Mouse (Mus musculus) kidney, embryonic 14.5 days (tissue): ENCODE results near the gene Scamp3. TPM values are rescaled to one million over a fixed set of nuclear protein-coding genes. Genes with fewer than 3 reads are reported as not detected.
"Not testable (repeated sequence)": the region's sequence is repeated elsewhere in the genome, so short reads cannot be mapped to it uniquely, and the experiment has no call there.

Experiments
- ATAC-seq: fragments of 200-750 bp; cut with Nextera tagmentation; 2 replicates; pipeline ENCODE4 v1.8.0; 2017; ENCODE audit warnings: moderate number of reproducible peaks, mild to moderate bottlenecking, moderate TSS enrichment, moderate library complexity; ENCODE audit not compliant: low FRiP score, low TSS enrichment
- H3K27ac ChIP-seq: fragments of 300-500 bp; sonication (generic); 2 replicates; pipeline ENCODE4 v1.5.1; 2014; ENCODE audit warnings: low read depth, mild to moderate bottlenecking, low read length, moderate library complexity, mixed read lengths
- H3K27me3 ChIP-seq: fragments of 300-500 bp; sonication (generic); 2 replicates; pipeline ENCODE4 v1.6.1; 2014; ENCODE audit warnings: mild to moderate bottlenecking, low read length; ENCODE audit not compliant: control insufficient read depth, insufficient read depth
- H3K36me3 ChIP-seq: fragments of 300-500 bp; sonication (generic); 2 replicates; pipeline ENCODE4 v1.6.1; 2014; ENCODE audit warnings: low read length, mixed read lengths; ENCODE audit not compliant: control insufficient read depth, insufficient read depth
- H3K4me1 ChIP-seq: fragments of 300-500 bp; sonication (generic); 2 replicates; pipeline ENCODE4 v1.6.1; 2014; ENCODE audit warnings: low read length, mixed read lengths; ENCODE audit not compliant: control insufficient read depth, insufficient read depth
- H3K4me2 ChIP-seq: fragments of 300-500 bp; sonication (generic); replicated peaks from 2 replicates; pipeline ENCODE4 v1.6.1; 2014; ENCODE audit warnings: low read depth, mild to moderate bottlenecking, low read length
- H3K4me3 ChIP-seq: fragments of 300-500 bp; sonication (generic); 2 replicates; pipeline ENCODE4 v1.5.1; 2014; ENCODE audit warnings: mild to moderate bottlenecking, low read length
- H3K9ac ChIP-seq: fragments of 300-500 bp; sonication (generic); 2 replicates; pipeline ENCODE4 v1.6.1; 2014; ENCODE audit warnings: low read depth, mild to moderate bottlenecking, low read length, moderate library complexity
- H3K9me3 ChIP-seq: fragments of 300-500 bp; sonication (generic); 2 replicates; pipeline ENCODE4 v1.6.1; 2016; ENCODE audit warnings: low read length; ENCODE audit not compliant: control insufficient read depth
- WGBS: fragments of 180-500 bp; shearing (Covaris S2); extraction: QIAGEN DNeasy Blood & Tissue Kit; methylation state at CpG from one replicate; pipeline ENCODE4 v1.1.7; 2014; 5-methylcytosine and 5-hydroxymethylcytosine counted together
- polyA plus RNA-seq: library from polyadenylated mRNA; unstranded; fragments of >200 nt; fragmentation: Nextera tagmentation; extraction: Ambion mirVana; gene quantifications from 2 replicates; pipeline ENCODE4 v1.2.1, GENCODE M21; 2014

The Scamp3 gene
- polyA plus RNA-seq, 1 experiment from 2014 or later = 107 TPM

DNA sequence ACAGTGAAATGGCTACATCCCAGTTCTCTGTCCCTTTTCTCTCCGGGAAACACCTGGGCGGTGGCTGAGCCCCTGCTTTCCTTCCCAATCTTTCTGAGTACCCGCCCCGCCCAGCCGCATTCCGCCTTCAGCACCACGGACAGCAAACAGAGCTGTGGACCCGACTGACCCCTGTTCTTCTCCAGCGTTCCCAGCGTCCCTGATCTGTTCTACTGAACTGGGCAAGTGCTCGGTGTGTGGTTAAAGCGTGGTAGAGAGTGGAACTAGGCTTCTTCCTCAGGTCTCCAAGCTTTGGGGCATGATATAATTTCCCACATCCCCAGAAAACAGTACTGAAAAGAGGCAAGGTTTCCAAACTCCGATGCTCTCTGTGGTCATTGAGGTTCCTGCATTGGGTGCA is 18.1 kb upstream of the Scamp3 start:
- Histone ChIP-seq H3K27me3 (peaks cover 7% of the 10 kb centered on the region; the same call in 1 of the 2 replicates), H3K9me3 (no peaks in the 10 kb centered on the region), H3K4me3 (peak overlapping the region; percentile 56), H3K9ac (no peak overlapping the region), H3K4me2 (peak overlapping the region; percentile 98), H3K4me1 (peaks cover 12% of the 10 kb centered on the region; the same call in 1 of the 2 replicates), H3K27ac (no peak overlapping the region), H3K36me3 (no peaks in the 10 kb centered on the region)
- WGBS = under 1% methylated on average over 13 of the region's 13 CpGs
- 0 out of 2 replicates have a peak, but pooled peaks have one; percentile 24 for ATAC-seq

DNA sequence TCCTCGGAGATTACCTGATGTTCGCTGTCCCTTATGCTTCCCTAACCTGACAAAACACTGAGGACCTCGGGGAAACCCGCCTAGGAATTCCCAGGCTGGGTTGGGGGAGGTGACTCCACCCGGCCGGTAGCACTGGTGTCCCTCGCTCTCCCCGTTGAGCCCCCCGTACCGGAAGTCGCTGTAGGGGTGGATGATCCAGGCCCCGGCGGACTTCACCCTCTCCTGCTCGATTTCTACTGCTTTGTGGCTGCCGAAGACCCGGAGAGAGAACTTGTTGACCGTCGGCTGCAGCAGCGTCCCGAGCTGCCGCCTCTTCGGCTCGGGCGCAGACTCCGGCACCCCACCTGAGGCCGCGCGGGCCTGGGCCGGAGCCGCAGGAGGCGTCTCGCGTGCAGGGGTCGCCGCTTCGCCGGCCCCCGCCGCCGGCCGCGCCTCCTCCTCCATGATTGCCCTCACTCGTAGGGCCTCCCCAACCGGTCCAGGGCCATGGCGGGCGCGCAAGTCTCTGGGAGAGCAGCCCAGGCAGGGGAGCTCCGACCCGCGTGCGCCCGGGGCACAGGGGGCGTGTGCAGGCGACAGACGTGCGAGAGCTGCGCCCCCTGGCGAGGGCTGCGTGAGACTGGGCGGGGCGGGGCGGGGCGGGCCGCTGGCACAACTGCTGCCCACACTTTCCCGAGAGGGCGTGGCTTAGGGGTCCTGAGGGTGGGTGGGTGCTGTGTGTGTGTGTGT is 17.5 kb upstream of the Scamp3 start, which contains the start of gene Hcn3:
Gene Hcn3 (minus strand): TSS at position 581 of the 729 bp plus-strand sequence.
- H3K9ac ChIP-seq = peak within 1 kb of the TSS; percentile 50; the same call in 1 of the 2 replicates
- H3K9me3 ChIP-seq = no peaks in the 10 kb centered on the region
- peak within 1 kb of the TSS; percentile 56 for H3K4me3 ChIP-seq
- H3K36me3 ChIP-seq = no peaks in the 10 kb centered on the region
- peak within 1 kb of the TSS; percentile 98 for H3K4me2 ChIP-seq
- H3K27ac ChIP-seq = no peak within 1 kb of the TSS
- peaks cover 12% of the 10 kb centered on the region; the same call in 1 of the 2 replicates for H3K4me1 ChIP-seq
- H3K27me3 ChIP-seq = peaks cover 7% of the 10 kb centered on the region; the same call in 1 of the 2 replicates
- 1% methylated on average over 62 of the region's 66 CpGs for WGBS
- peak; percentile 72 for ATAC-seq

DNA sequence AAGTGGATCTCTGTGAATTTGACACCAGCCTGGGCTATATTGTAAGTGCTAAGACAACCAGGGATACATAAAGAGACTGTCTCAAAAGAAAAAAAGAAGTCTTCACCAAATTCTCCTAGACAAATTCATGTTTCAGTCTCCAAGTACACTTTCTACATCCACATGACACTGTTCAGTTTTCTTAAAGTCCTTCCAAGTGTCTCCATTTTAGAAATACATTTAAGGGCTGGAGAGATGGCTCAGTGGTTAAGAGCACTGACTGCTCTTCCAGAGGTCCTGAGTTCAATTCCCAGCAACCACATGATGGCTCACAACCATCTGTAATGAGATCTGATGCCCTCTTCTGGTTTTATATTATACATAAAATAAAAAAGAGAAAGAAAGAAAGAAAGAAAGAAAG is 16.1 kb upstream of the Scamp3 start:
- H3K27me3 ChIP-seq, H3K9me3 ChIP-seq, H3K27ac ChIP-seq, H3K9ac ChIP-seq, H3K36me3 ChIP-seq, H3K4me3 ChIP-seq, H3K4me2 ChIP-seq, ATAC-seq: not testable (repeated sequence)
- peaks cover 21% of the 10 kb centered on the region for H3K4me1 ChIP-seq

DNA sequence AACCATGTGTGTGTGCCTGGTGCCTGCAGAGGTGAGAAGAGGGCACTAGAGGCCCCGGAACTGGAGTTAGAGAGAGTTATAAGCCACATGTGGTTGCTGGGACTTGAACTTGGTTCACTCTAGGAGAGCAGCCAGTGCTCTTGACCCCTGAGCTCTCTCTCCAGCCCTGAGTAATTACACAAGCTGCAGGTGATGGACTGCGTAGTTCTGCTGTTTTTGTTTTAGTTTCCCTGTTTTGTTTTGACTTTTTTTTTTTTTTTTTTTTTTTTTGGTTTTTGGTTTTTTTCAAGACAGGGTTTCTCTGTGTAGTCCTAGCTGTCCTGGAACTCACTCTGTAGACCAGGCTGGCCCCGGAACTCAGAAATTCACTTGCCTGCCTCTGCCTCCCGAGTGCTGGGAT is 15.5 kb upstream of the Scamp3 start:
- ATAC-seq = no peak
- H3K27ac ChIP-seq = no peak overlapping the region
- H3K36me3 ChIP-seq = peaks cover 2% of the 10 kb centered on the region
- H3K9me3 ChIP-seq = no peaks in the 10 kb centered on the region
- H3K4me2 ChIP-seq = no peak overlapping the region
- no peak overlapping the region for H3K9ac ChIP-seq
- H3K27me3 ChIP-seq = peaks cover 7% of the 10 kb centered on the region; the same call in 1 of the 2 replicates
- no peak overlapping the region for H3K4me3 ChIP-seq
- WGBS = 82% methylated on average over 4 of the region's 4 CpGs
- peaks cover 25% of the 10 kb centered on the region for H3K4me1 ChIP-seq

DNA sequence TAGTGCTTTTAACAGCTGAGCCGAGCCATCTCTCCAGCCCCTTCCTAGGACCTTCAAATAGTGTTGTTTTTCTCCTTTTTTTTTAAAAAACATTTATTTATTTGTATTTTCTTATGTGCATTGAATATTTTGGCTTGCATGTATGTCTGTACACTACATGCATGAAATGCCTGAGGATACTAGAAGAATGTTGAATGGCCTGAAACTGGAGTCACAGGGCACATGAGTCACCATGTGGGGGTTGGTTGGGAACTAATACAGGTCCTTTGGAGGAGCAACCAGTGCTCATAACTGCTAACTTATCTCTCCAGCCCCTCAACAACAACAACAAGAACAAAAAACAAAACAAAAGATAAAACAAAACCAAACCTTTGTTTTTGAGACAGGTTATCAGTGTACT is 14.2 kb upstream of the Scamp3 start:
- H3K27me3 ChIP-seq = peaks cover 7% of the 10 kb centered on the region; the same call in 1 of the 2 replicates
- no peak overlapping the region for H3K4me3 ChIP-seq
- H3K9me3 ChIP-seq = no peaks in the 10 kb centered on the region
- ATAC-seq = no peak
- no peak overlapping the region for H3K9ac ChIP-seq
- peaks cover 28% of the 10 kb centered on the region for H3K4me1 ChIP-seq
- no peak overlapping the region for H3K4me2 ChIP-seq
- 81% methylated on average over 1 of the region's 1 CpGs for WGBS
- no peak overlapping the region for H3K27ac ChIP-seq
- H3K36me3 ChIP-seq = peaks cover 15% of the 10 kb centered on the region

DNA sequence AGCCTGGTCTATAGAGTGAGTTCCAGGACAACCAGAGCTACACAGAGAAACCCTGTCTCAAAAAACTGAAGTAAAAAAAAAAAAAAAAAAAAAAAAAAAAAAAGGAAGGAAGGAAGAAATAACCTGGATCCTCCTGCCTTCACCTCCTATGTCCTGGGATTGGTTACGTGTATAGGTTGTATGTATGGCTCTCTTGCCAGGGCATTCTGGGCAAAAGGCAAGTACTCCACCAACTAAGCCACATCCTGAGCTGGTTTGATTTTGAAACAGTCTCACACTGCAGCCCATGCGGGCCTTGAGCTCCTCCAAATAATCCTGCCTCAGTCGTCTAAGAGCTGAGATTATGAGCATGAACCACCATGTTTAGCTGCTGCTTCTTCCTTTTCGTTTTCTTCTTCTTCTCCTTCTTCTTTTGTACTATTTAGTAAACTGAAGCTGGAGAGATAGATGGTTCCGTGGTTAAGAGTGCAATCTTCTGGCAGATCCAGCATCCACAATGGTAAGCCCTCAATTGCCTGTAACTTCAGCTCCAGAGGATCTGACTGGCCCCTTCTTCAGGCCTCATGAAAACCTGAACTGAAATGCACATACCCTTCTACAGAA is 13.5 kb upstream of the Scamp3 start:
- no peaks in the 10 kb centered on the region for H3K9me3 ChIP-seq
- peak overlapping the region; percentile 35; the same call in 1 of the 2 replicates for H3K9ac ChIP-seq
- H3K36me3 ChIP-seq = peaks cover 21% of the 10 kb centered on the region
- 73% methylated on average over 5 of the region's 5 CpGs for WGBS
- H3K27me3 ChIP-seq = peaks cover 3% of the 10 kb centered on the region; the same call in 1 of the 2 replicates
- no peak for ATAC-seq
- peaks cover 28% of the 10 kb centered on the region for H3K4me1 ChIP-seq
- no peak overlapping the region for H3K27ac ChIP-seq
- peak overlapping the region; percentile 90 for H3K4me3 ChIP-seq
- peak overlapping the region; percentile 71 for H3K4me2 ChIP-seq

DNA sequence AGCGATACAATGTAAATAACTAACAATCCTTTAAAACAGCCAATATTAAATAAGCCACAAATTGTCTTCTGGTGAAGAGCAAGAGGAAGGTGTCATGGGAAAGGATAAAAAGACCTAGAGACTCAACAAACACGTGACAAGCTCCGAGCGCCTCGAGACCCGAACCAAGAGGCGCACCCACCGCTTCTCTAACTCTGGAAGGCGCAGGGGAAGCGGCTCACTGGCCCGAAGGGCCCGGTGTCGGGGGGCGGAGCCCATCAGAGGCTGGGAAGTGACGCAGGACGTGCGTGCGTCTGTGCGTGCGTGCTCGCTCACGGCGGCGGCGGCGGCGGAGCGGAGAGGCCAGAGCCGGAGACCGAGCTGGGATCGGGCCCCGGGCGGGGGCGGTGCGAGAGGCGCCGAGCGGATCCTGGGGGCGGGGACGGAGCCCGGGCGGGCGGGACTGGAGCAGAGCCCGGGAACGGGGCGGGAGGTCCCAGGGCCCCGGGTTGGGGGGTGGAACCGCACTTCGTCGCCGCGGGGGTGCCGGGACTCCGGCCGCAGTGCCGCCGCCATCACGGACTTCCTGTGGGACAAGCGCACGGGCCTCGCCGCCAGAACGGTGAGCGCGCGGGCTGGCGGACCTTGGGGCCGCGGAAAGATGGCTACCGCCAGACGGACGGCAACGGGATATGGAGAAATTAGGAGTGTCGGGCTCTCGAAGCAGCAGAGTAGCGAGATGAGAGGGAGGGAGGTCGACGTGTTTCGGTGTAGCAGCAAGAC is 12.6 kb upstream of the Scamp3 start, which contains the start of gene Clk2:
Gene Clk2 (plus strand): TSS at position 290 of the 762 bp plus-strand sequence.
- WGBS = under 1% methylated on average over 73 of the region's 79 CpGs
- peak; percentile 97 for ATAC-seq
- H3K27ac ChIP-seq = peak within 1 kb of the TSS; percentile 98
- H3K4me1 ChIP-seq = peaks cover 24% of the 10 kb centered on the region
- peaks cover 31% of the 10 kb centered on the region for H3K36me3 ChIP-seq
- H3K27me3 ChIP-seq = no peaks in the 10 kb centered on the region
- peak within 1 kb of the TSS; percentile 71 for H3K4me2 ChIP-seq
- peak within 1 kb of the TSS; percentile 90 for H3K4me3 ChIP-seq
- no peaks in the 10 kb centered on the region for H3K9me3 ChIP-seq
- peak within 1 kb of the TSS; percentile 97 for H3K9ac ChIP-seq

DNA sequence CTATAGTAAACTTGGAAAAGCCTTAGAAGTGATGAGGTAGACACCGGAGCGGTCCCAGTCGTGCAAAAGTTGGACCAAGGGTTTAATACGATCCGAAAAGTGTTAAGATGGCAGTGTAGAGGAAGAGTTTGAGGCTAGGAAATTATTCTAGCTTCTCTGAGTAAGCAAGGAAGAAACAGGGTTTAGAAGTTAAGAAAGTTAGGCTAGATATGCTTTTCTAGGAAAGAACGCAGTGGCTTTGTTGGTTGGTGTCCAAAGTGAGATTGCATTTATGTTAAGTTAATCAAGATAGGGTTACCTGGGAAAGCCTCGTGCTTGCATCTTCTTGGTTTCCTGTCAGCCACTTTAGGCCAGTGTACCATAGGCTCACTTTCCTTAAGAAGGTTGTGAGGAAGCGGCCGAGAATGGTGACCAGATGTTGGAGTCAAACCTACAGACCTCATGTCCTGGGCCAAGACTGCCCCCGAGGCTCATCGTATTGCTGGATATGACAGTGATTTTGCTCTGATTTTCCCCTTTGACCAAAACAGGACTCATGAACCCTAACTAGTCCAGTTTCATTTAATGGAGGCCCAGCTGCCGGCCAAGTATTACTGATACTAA is 11.9 kb upstream of the Scamp3 start:
- 22% methylated on average over 12 of the region's 12 CpGs for WGBS
- H3K9me3 ChIP-seq = no peaks in the 10 kb centered on the region
- H3K36me3 ChIP-seq = peaks cover 38% of the 10 kb centered on the region
- H3K4me2 ChIP-seq = peak overlapping the region; percentile 71
- H3K4me1 ChIP-seq = peaks cover 19% of the 10 kb centered on the region
- peak overlapping the region; percentile 98 for H3K27ac ChIP-seq
- H3K4me3 ChIP-seq = peak overlapping the region; percentile 90
- no peak for ATAC-seq
- no peaks in the 10 kb centered on the region for H3K27me3 ChIP-seq
- peak overlapping the region; percentile 97 for H3K9ac ChIP-seq
